Mouse (Mus musculus): Measurements from ENCODE around the gene Wnt2b. TPM values are rescaled to one million over a fixed set of nuclear protein-coding genes. Genes with fewer than 3 reads are reported as not detected.

Wnt2b gene
- polyA plus RNA-seq, 1 experiment from 2014 or later, result 0.11 TPM

- WGBS (ENCODE audit: insufficient replicate concordance), result 77% methylated on average over 6 of the region's 6 CpGs
- no peak for ATAC-seq (ENCODE audit: low read depth)
- H3K9me3 ChIP-seq (replicated peaks; ENCODE audit: control insufficient read depth, low read length), result no peaks in the 10 kb centered on the region
- no peaks in the 10 kb centered on the region for H3K36me3 ChIP-seq (ENCODE audit: control insufficient read depth, insufficient read depth)
- H3K4me2 ChIP-seq (ENCODE audit: low read depth, low read length), result no peak overlapping the region
- no peak overlapping the region for H3K27ac ChIP-seq (ENCODE audit: low read length)
- H3K4me1 ChIP-seq (ENCODE audit: control insufficient read depth, low read depth, low read length), result no peaks in the 10 kb centered on the region
- no peak overlapping the region for H3K9ac ChIP-seq (ENCODE audit: low read depth, low read length)
- H3K4me3 ChIP-seq (ENCODE audit: low read depth, low read length), result no peak overlapping the region
- H3K27me3 ChIP-seq (ENCODE audit: control insufficient read depth, insufficient read depth, low read depth, low read length), result peaks cover 21% of the 10 kb centered on the region
Observed at GRCm38 (mm10) chr3:104956131-104956581, 5.6 kb downstream of the Wnt2b start.

- ATAC-seq (ENCODE audit: low read depth), result no peak
- Histone ChIP-seq H3K27me3 (ENCODE audit: control insufficient read depth, insufficient read depth, low read depth, low read length) (peaks cover 5% of the 10 kb centered on the region), H3K4me3 (ENCODE audit: low read depth, low read length) (no peak overlapping the region), H3K36me3 (ENCODE audit: control insufficient read depth, insufficient read depth) (peaks cover 2% of the 10 kb centered on the region; the same call in 1 of the 2 replicates), H3K9ac (ENCODE audit: low read depth, low read length) (no peak overlapping the region), H3K4me1 (ENCODE audit: control insufficient read depth, low read depth, low read length) (no peaks in the 10 kb centered on the region), H3K27ac (ENCODE audit: low read length) (no peak overlapping the region), H3K9me3 (replicated peaks; ENCODE audit: control insufficient read depth, low read length) (no peaks in the 10 kb centered on the region), H3K4me2 (ENCODE audit: low read depth, low read length) (no peak overlapping the region)
- WGBS (ENCODE audit: insufficient replicate concordance), result 80% methylated on average over 15 of the region's 15 CpGs
Observed at GRCm38 (mm10) chr3:104954551-104954950, 7.2 kb downstream of the Wnt2b start.

- Histone ChIP-seq H3K27ac (ENCODE audit: low read length) (no peak overlapping the region), H3K9me3 (replicated peaks; ENCODE audit: control insufficient read depth, low read length) (no peaks in the 10 kb centered on the region), H3K4me3 (ENCODE audit: low read depth, low read length) (no peak overlapping the region), H3K4me2 (ENCODE audit: low read depth, low read length) (no peak overlapping the region), H3K27me3 (ENCODE audit: control insufficient read depth, insufficient read depth, low read depth, low read length) (peaks cover 3% of the 10 kb centered on the region), H3K36me3 (ENCODE audit: control insufficient read depth, insufficient read depth) (peaks cover 2% of the 10 kb centered on the region; the same call in 1 of the 2 replicates), H3K4me1 (ENCODE audit: control insufficient read depth, low read depth, low read length) (no peaks in the 10 kb centered on the region), H3K9ac (ENCODE audit: low read depth, low read length) (no peak overlapping the region)
- 72% methylated on average over 3 of the region's 3 CpGs for WGBS (ENCODE audit: insufficient replicate concordance)
- ATAC-seq (ENCODE audit: low read depth), result no peak
Observed at GRCm38 (mm10) chr3:104954137-104954536, 7.6 kb downstream of the Wnt2b start.

- Histone ChIP-seq H3K27ac (ENCODE audit: low read length) (no peak overlapping the region), H3K4me1 (ENCODE audit: control insufficient read depth, low read depth, low read length) (no peaks in the 10 kb centered on the region), H3K4me3 (ENCODE audit: low read depth, low read length) (no peak overlapping the region), H3K36me3 (ENCODE audit: control insufficient read depth, insufficient read depth) (peaks cover 2% of the 10 kb centered on the region; the same call in 1 of the 2 replicates), H3K9me3 (replicated peaks; ENCODE audit: control insufficient read depth, low read length) (no peaks in the 10 kb centered on the region), H3K4me2 (ENCODE audit: low read depth, low read length) (no peak overlapping the region), H3K27me3 (ENCODE audit: control insufficient read depth, insufficient read depth, low read depth, low read length) (no peaks in the 10 kb centered on the region), H3K9ac (ENCODE audit: low read depth, low read length) (no peak overlapping the region)
- 78% methylated on average over 23 of the region's 23 CpGs for WGBS (ENCODE audit: insufficient replicate concordance)
- no peak for ATAC-seq (ENCODE audit: low read depth)
Observed at GRCm38 (mm10) chr3:104952891-104953670, 8.6 kb downstream of the Wnt2b start.

- H3K4me3 ChIP-seq (ENCODE audit: low read depth, low read length), result no peak overlapping the region
- peaks cover 2% of the 10 kb centered on the region; the same call in 1 of the 2 replicates for H3K36me3 ChIP-seq (ENCODE audit: control insufficient read depth, insufficient read depth)
- no peak for ATAC-seq (ENCODE audit: low read depth)
- H3K9me3 ChIP-seq (replicated peaks; ENCODE audit: control insufficient read depth, low read length), result no peaks in the 10 kb centered on the region
- H3K27ac ChIP-seq (ENCODE audit: low read length), result no peak overlapping the region
- no peaks in the 10 kb centered on the region for H3K4me1 ChIP-seq (ENCODE audit: control insufficient read depth, low read depth, low read length)
- H3K9ac ChIP-seq (ENCODE audit: low read depth, low read length), result no peak overlapping the region
- no peaks in the 10 kb centered on the region for H3K27me3 ChIP-seq (ENCODE audit: control insufficient read depth, insufficient read depth, low read depth, low read length)
- no peak overlapping the region for H3K4me2 ChIP-seq (ENCODE audit: low read depth, low read length)
- 77% methylated on average over 12 of the region's 12 CpGs for WGBS (ENCODE audit: insufficient replicate concordance)
Observed at GRCm38 (mm10) chr3:104950926-104951325, 10.8 kb downstream of the Wnt2b start.

- Histone ChIP-seq H3K4me3 (ENCODE audit: low read depth, low read length) (no peak overlapping the region), H3K27ac (ENCODE audit: low read length) (no peak overlapping the region), H3K27me3 (ENCODE audit: control insufficient read depth, insufficient read depth, low read depth, low read length) (no peaks in the 10 kb centered on the region), H3K4me1 (ENCODE audit: control insufficient read depth, low read depth, low read length) (no peaks in the 10 kb centered on the region), H3K4me2 (ENCODE audit: low read depth, low read length) (no peak overlapping the region), H3K9me3 (replicated peaks; ENCODE audit: control insufficient read depth, low read length) (no peaks in the 10 kb centered on the region), H3K9ac (ENCODE audit: low read depth, low read length) (no peak overlapping the region), H3K36me3 (ENCODE audit: control insufficient read depth, insufficient read depth) (no peaks in the 10 kb centered on the region; the same call in 1 of the 2 replicates)
- 73% methylated on average over 9 of the region's 9 CpGs for WGBS (ENCODE audit: insufficient replicate concordance)
- ATAC-seq (ENCODE audit: low read depth), result no peak
Observed at GRCm38 (mm10) chr3:104944894-104945293, 16.8 kb downstream of the Wnt2b start.

- ATAC-seq (ENCODE audit: low read depth), result no peak
- Histone ChIP-seq H3K4me3 (ENCODE audit: low read depth, low read length) (no peak overlapping the region), H3K4me1 (ENCODE audit: control insufficient read depth, low read depth, low read length) (no peaks in the 10 kb centered on the region), H3K27me3 (ENCODE audit: control insufficient read depth, insufficient read depth, low read depth, low read length) (no peaks in the 10 kb centered on the region), H3K4me2 (ENCODE audit: low read depth, low read length) (no peak overlapping the region), H3K27ac (ENCODE audit: low read length) (no peak overlapping the region), H3K9me3 (replicated peaks; ENCODE audit: control insufficient read depth, low read length) (no peaks in the 10 kb centered on the region), H3K36me3 (ENCODE audit: control insufficient read depth, insufficient read depth) (no peaks in the 10 kb centered on the region), H3K9ac (ENCODE audit: low read depth, low read length) (no peak overlapping the region)
- WGBS (ENCODE audit: insufficient replicate concordance), result 70% methylated on average over 8 of the region's 8 CpGs
Observed at GRCm38 (mm10) chr3:104943333-104943732, 18.4 kb downstream of the Wnt2b start.

- Histone ChIP-seq H3K27me3 (ENCODE audit: control insufficient read depth, insufficient read depth, low read depth, low read length) (no peaks in the 10 kb centered on the region), H3K4me1 (ENCODE audit: control insufficient read depth, low read depth, low read length) (no peaks in the 10 kb centered on the region), H3K27ac (ENCODE audit: low read length) (no peak overlapping the region), H3K9me3 (replicated peaks; ENCODE audit: control insufficient read depth, low read length) (no peaks in the 10 kb centered on the region), H3K4me2 (ENCODE audit: low read depth, low read length) (no peak overlapping the region), H3K4me3 (ENCODE audit: low read depth, low read length) (no peak overlapping the region), H3K9ac (ENCODE audit: low read depth, low read length) (no peak overlapping the region), H3K36me3 (ENCODE audit: control insufficient read depth, insufficient read depth) (no peaks in the 10 kb centered on the region)
- whole genome bisulfite sequencing (ENCODE audit: insufficient replicate concordance), result 78% methylated on average over 5 of the region's 5 CpGs
- ATAC-seq (ENCODE audit: low read depth), result no peak
Observed at GRCm38 (mm10) chr3:104942682-104943081, 19.0 kb downstream of the Wnt2b start.

- 68% methylated on average over 6 of the region's 6 CpGs for WGBS (ENCODE audit: insufficient replicate concordance)
- no peaks in the 10 kb centered on the region for H3K9me3 ChIP-seq (replicated peaks; ENCODE audit: control insufficient read depth, low read length)
Observed at GRCm38 (mm10) chr3:104940691-104941090, 21.0 kb downstream of the Wnt2b start.

More at GRCm38 (mm10) chr3:104940691-104941090, 21.0 kb downstream of the Wnt2b start:
- H3K4me3 ChIP-seq (ENCODE audit: low read depth, low read length), result no peak overlapping the region
- no peak overlapping the region for H3K4me2 ChIP-seq (ENCODE audit: low read depth, low read length)
- ATAC-seq (ENCODE audit: low read depth), result no peak
- H3K4me1 ChIP-seq (ENCODE audit: control insufficient read depth, low read depth, low read length), result no peaks in the 10 kb centered on the region
- no peak overlapping the region for H3K27ac ChIP-seq (ENCODE audit: low read length)
- H3K9ac ChIP-seq (ENCODE audit: low read depth, low read length), result no peak overlapping the region
- no peaks in the 10 kb centered on the region for H3K36me3 ChIP-seq (ENCODE audit: control insufficient read depth, insufficient read depth)
- H3K27me3 ChIP-seq (ENCODE audit: control insufficient read depth, insufficient read depth, low read depth, low read length), result no peaks in the 10 kb centered on the region
